Mouse (Mus musculus) yolk sac, embryonic 10.5 days (tissue): Measurements from ENCODE around the gene Gm10300.
A peak's percentile ranks its signal among the peaks of the same experiment; 100 is the strongest.

Source experiments
- DNase-seq: peaks from one replicate; pipeline ENCODE4 v3.0.0-alpha.2; 2017; ENCODE audit warnings: low spot score

Gene Gm10300

GRCm38 (mm10) chr4:132078296-132078714, 3.8 kb downstream of the Gm10300 start:
- no peak for DNase-seq

DNA sequence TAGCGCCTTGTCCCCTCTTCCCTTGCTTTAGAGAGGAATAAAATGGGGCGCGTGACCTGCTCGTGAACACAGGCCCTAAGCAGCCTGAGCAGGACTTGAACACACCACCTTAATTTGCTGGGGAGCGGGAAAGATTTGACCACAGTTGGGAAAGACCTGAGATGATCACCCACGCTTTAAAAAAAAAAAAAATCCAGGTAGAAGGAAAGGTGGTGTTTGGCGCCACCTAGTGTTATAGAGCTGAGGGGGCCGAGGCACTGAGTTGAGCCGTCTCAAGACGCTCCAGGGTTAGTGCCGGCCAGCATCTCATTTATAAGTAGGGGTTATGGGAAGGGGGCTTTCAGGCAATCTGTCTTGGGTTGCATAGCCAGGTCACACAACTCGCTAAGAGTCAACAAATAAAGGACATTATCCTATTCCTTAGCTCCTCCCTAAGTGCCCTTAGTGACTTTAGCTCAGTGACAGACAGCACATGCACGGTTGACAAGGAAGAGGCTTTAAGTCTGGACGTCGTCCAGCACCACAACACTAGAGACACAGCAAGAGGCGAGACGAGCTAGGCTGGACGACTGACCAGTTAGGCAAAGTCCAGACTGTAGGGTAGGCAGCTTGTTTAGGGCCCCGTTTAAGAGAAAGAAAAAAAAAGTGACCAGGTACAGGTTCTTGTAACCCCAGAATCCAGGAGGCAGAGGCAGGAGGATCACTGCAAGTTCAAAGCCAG, 5.2 kb downstream of the Gm10300 start:
- peak; percentile 54 for DNase-seq

DNA sequence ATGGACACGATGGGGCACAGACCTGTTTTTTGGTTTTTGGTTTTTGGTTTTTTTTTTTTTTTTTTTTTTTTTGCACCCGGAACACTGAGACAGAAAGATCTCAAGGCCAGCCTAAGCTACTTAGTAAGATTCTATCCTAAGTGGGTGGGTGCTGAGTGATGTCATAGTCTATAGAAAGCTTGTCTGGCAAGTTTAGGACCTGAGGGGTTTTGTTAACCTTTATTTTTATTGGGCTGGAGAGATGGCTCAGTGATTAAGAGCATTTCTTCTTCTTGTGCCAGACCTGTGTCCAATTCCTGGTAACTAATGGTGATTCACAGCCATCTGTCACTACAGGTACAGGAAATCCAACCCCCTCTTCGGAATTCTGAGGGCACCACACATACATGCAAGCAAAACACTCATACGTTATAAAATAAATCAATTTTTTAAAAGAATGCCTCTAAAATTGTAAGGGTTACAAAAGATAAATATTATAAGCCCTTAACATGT, 6.0 kb downstream of the Gm10300 start:
- no peak for DNase-seq

- DNase-seq = no peak
Observed at GRCm38 (mm10) chr4:132085114-132085513, 10.6 kb downstream of the Gm10300 start.

GRCm38 (mm10) chr4:132088921-132089320, 14.4 kb downstream of the Gm10300 start:
- peak; percentile 37 for DNase-seq

DNA sequence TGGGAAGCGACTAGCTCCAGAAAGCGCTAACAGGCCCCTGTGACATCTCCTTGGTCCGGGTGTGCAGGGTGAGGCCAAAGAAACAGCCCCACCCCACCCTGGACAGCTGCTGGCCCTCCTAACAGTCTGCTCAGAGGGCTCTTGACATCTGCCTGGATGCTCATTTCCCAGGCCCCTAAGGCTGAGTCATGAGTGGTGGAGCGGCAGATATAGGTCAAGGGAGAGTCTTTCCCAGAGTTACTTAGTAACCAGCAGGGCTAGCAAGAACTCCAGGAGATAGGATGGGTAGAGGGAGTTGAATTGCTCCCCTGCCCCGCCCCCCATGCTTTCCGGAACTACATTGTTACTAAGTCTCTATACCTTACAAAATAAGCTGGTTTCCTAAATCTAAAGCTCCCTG, 18.6 kb downstream of the Gm10300 start:
- peak; percentile 74 for DNase-seq

DNA sequence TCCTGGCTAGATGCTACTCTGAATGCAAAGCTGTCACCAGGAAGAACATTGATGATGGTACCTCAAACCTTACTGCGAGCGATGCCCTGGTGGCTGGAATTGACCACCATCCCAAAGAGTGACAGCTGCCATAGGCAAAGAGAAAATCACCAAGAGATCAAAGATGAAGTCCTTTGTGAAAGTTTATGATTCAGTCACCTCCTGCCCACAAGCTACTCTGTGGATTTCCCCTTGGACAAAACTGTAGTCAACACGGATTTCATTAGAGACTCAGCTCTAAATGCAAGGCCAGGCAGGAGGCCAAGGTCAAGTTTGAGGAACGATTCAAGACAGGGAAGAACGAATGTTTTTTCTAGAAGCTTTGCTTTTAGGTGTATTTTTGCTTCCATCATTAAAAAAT, 19.4 kb downstream of the Gm10300 start:
- DNase-seq = no peak

DNA sequence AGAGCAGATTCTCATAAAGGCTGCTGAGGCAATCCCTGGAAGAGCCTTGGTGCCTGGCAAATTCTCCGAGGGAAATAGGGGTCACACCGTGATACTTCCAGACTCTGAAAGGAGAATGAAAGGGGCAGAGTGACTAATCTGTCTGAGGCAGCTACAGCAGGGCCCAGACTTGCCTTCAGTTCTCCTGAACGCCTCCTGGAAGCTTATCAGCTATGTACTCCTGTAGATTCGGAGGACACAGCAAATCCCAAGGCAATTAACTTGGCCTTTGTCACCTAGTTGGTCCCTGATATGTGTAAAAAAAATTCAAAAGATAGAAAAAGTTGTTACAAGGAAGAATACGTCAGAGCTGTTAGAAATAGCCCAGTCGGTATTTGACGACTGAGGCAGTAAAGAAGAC, 20.5 kb downstream of the Gm10300 start:
- DNase-seq = peak; percentile 6

GRCm38 (mm10) chr4:132099548-132099947, 25.1 kb downstream of the Gm10300 start:
- no peak for DNase-seq

- no peak for DNase-seq
Observed at GRCm38 (mm10) chr4:132101152-132101551, 26.7 kb downstream of the Gm10300 start.

- no peak for DNase-seq
Observed at GRCm38 (mm10) chr4:132108221-132108620, 33.7 kb downstream of the Gm10300 start.

DNA sequence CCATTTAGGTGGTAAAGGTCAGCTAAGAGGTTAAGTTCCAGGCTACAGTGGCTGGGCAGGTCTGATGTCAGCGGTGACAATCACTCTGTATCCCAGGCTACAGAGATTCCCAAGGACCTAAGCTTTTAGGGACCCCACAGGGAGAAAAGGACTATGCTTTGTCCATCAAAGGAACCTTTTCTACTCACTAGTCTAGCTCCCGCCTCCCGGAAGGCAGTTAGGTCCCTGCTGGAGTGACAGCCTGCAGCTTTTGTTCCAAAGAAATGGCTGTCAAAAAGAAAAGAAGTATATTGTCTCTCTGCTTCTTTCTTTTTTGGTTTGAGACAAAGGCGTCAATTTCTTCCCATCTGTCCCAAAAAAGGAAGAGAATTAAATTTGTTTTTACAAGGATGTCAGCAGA, 36.7 kb downstream of the Gm10300 start:
- no peak for DNase-seq

GRCm38 (mm10) chr4:132113411-132114095, 39.1 kb downstream of the Gm10300 start:
- DNase-seq = peak; percentile 26

DNA sequence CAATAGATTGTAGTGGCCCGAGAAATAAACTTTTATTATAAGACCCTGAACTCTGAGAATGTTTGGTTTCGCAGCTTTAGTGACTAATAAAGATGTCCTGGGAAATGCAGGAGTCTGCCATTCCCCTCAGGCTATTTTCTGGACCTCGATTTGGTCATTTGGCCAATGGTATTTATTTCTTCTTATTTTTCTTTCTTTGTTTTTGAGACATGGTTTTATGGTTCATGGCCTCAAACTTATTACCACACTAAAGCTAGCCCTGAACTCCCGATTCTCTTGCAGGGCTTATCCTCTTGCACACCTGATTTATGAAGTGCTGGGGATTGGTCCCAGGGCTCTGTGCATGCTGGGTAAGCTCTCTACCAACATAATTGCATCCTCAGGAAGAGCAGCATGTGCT, 41.8 kb downstream of the Gm10300 start:
- DNase-seq = no peak

GRCm38 (mm10) chr4:132119566-132119965, 45.1 kb downstream of the Gm10300 start:
- DNase-seq = no peak

GRCm38 (mm10) chr4:132121674-132122073, 47.2 kb downstream of the Gm10300 start:
- no peak for DNase-seq

- DNase-seq = no peak
Observed at GRCm38 (mm10) chr4:132123166-132123565, 48.7 kb downstream of the Gm10300 start.
